Mouse (Mus musculus) frontal cortex, adult 2 months (tissue): ENCODE measurements around the gene Snx1. TPM values are rescaled to one million over a fixed set of nuclear protein-coding genes. Genes with fewer than 3 reads are reported as not detected.

Experiments used
- DNase-seq, 2 experiments: peaks; one replicate each; pipeline ENCODE4 v3.0.0; 2022; ENCODE audit warnings: low spot score in 1 of 2; ENCODE audit errors: extremely low spot score in 1 of 2
- polyA plus RNA-seq: library from polyadenylated mRNA; depleted of rRNA; stranded (reverse); fragments of >200 nt; gene quantifications from 2 replicates; pipeline ENCODE4 v1.2.3, GENCODE M21; 2012

Snx1 gene
- polyA plus RNA-seq, 1 experiment, result 93.5 TPM

DNA sequence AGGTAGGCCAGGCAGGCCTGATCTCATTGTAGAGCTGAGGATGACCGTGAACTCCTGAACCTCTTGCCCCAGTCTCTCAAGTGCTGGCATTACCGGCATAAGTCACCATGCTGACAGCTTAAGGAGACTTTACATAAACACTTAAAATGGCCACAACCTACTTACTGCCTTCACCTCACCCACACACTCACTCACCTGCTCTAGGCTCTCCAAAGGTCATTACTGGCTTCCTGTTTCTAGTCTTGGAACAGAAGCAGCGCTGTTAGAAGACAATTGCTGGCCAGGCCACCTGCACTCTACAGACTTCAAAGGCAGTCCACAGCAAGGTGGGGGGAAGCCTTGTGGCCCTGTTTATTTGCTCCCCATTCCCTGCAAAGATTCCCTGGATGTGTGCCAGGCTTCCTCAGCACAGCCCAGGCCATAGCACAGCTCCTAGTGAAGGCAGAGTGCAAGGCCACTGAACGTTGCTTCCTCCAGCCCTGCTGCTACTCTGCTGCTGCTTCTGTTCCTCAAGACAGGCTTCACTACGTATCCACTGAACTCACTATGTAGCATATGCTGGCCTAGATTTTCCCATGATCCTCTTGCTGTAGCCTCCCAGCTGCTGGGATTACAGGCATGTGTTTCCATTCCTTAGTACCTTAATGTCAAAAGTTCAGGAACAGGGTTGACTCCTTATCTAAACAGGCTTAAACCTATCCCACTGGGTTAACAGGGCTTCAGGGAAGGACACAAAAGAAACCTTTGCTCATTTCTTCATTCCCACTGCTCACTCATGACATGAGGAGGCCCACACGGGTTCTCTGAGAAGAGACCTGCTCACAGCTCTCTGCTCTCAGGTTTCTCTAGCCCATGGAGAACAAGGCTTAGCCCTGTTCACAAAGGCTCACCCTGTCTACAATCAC, 34.8 kb downstream of the Snx1 start:
- DNase-seq, result no peak

DNA sequence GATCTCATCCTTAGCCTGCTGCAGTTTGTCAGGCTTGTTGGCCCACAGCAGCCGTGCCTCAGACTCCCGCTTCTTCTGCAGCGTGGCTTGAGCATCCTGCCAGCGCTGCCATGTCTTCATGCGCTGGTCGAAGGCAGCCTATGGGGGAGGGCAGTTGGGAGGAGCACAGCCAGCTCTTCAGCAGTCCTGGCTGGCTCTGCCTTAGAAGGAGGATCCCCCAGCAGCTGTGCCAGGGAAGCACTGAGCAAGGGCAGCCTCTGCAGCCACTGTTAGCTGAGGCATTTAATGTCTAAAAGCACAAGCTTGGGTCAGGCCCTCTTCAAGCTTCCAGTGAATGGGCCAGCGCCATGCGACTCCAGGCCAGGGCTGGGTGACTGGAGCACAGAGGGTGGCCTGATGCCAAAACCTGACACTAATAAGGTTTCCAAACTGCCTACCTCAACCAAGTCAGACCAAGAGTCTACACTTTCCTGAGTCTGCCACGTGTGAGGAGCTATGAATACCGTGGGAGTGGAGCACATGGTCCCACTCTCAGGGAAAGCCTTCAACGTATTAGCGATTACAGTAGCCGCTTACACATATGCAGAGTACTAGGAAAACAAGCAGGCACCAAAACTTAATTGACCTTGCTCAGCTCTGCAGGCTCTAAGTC, 35.7 kb downstream of the Snx1 start:
- DNase-seq, result no peak

DNA sequence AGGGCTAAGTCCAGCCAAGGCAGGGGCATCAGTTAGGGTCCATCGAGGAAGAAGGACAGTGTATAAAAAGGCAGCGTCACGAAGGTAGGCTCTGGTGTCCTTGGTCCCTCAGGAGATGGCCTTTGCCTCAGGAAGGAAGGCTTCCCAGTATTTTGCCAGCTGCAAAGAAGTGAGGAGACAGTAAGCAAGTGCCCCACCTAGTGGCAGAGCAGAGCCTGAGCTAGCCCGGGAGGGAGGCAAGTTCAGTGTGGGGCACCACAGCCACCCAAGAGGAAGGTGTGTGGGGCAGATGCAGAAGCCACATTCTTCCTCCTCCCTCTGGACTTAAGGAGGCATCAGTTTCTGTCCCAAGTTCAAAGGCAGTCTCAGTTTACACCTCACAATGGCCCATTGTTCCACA, 38.0 kb downstream of the Snx1 start:
- peak in 1 of 2 experiments; percentile 75 for DNase-seq

DNA sequence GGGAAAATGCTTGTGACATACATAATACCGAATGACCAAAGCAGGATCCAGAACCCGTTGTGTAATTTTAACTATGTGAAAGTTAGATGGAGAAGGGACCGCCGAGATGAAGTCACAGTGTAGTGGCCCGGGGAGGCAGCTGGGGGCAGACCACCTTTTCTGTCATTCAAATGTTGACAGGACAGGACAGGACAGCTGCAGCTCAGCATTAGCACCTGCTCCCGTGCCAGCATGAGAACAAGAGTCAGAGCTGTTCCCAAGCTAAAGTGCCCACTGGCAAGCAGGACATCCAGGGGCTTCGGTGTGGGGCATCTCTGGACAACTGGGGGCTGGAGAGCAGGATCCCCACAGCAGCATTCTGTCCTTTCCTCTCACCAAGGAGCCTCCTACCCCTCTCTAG, 39.3 kb downstream of the Snx1 start:
- no peak for DNase-seq

DNA sequence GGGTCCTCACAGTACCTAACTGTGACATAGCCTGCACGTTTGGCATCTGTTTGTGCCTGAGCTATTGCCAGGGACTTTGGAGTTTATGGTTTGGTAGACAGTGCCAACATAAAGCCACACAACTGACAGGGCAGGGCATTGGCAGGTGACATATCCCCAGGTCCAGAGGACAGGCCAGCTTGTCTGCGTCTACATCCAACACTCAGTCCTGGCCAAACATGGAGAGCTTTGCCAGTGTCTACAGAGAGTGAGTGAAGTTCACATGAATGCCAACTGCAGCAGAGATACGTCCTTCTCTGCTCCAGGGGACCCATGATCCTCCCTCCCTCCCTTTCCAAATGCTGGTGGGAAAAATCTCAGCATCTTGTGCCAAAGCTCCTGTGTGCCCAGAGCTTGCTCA, 42.2 kb downstream of the Snx1 start:
- no peak for DNase-seq

DNA sequence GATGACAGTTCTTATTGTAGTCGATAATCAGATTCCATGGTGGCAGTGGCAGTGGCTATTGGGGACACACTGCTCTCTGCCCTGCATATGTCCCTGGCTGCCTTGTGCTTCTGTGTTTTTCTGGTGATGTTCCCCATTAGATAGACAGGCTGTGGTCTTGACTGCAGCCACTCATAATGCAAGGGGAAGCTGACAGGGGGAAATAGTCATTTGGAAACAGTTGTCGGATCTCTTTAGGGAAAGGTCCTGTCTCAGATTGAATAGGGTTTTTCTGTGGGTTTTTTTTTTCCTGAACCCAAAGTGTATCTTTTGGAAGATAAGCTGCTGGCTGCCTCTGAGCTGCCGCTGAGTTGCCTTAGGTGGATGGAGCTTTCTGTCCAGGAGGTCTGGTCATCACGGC, 44.4 kb downstream of the Snx1 start:
- DNase-seq, result no peak

DNA sequence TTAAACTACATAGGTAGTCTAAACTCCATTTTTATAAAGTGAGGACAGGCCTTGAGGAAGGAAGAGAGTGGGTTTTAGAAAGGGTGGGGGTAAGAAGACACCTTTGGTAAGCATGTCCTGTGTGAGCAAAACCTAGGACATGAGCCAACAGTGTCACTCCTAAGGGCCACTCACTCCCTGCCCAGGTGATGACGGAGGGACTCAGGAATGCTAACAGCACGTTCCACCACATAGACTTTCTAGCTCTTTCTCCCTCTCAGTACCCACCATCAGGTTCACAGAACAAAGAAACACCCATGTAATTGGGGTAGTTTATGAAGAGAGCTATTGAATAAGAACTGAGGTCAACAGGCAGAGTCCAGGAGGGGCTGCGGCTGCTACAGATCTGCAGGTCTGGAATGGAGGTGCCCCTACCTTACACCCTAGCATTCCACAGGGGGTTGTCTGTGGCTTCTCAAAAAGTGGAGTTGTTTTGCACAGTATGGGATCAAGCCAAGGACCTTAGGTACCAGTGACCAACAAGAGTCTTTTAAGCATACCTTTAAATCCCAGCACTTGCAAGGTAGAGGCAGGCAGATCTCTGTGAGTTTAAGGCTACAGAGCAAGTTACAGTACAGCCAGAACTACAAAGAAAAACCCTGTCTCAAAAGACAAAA, 45.5 kb downstream of the Snx1 start:
- no peak for DNase-seq

DNA sequence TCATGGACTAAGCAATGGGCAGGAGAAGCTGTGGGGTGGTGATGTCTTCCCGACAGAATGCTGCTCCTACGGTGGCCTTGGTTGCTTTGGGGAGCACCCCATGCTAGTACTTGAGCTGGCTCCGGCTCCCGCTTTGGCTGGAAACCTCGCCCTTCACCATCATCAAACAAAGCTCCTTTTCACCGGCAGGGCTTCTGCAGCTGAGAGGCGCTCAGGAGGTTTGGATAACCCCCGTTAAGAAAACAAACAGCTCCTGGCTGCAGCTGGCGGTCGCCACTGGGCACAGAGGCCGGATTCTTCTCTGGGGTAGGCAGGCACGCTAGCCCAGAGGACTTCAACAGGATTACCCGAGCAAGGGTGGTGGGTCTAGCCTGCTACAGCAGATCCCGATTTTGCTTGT, 47.9 kb downstream of the Snx1 start:
- DNase-seq, result no peak

DNA sequence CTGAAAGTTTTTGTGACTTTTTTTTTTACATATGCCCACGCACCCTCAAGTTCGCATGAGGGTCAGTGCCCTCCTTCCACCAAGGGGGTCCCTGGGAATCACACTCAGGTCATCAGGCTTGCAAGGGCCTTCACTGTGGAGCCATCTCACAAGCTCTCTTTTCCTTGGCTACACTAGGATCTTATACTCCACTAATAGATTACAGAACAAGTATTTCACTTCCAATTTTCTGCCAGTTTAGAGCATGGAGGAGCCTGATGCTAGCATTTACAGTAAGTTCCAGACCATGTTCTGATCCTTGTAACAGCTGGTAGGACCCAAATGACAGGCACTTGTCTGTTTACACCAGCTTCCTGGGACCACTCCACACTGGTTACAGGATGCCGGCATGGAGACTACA, 48.3 kb downstream of the Snx1 start:
- DNase-seq, result no peak

DNA sequence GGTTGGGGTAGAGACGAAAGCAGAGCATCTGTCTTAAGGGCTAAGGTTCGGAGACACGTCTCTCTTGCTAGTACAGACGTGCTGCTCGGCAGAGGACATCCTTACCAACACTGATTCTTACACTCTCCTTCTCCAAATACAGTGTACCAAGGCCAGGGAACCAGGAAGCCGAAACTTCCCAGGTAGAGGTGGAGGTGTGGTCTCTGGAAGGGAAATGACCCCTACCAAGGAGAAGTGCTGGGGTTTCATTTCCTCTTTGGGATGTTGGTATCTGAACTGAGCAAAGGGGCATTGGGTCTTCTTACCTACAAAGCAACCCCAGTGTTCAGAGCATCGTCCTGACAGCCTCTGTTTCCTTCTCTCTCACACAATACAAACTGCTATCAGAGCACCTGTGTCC, 53.6 kb downstream of the Snx1 start:
- DNase-seq, result no peak

DNA sequence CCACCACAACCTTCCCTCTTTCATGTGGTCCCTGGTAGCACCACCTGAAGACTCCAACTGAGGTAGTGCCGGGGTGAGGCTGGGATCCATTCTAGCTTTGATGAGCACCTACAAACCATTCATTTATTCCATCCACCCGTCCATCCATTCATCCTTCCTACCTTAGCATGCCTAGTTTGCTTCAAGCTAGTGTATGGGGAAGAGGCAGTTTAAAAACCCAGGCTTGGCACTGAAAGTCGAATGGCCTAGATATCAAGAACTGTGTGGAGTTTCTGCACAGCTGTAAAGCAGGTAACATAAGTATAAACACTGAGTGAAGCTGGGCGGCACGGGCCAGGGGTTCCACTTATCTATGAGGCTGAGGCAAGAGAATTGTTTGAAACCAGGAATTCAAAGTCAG, 56.2 kb downstream of the Snx1 start:
- DNase-seq, result no peak

DNA sequence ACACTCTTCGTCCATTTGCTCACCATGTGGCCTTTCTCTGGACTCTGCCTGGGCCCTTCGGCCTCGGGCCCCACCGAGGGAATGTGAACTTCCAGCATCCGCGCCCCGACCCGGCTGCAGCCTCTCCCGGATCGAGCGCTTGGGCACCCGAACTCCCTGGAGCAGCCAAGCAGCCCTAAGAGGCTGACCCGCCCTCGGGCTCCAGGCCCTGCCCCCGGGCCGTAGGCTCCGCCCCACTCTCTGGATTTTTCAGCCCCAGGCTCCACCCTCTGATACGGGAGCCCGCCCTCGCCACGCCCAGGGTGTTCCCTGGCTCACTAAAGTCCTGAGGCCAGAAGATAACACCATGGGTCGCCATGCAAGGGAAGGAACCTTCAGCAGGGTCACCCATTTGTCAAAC, 56.8 kb downstream of the Snx1 start, which contains the start of gene Snx22:
Gene Snx22 (minus strand): TSS at position 137 of the 400 bp plus-strand sequence.
- DNase-seq, result peak; percentile 52 to 74

DNA sequence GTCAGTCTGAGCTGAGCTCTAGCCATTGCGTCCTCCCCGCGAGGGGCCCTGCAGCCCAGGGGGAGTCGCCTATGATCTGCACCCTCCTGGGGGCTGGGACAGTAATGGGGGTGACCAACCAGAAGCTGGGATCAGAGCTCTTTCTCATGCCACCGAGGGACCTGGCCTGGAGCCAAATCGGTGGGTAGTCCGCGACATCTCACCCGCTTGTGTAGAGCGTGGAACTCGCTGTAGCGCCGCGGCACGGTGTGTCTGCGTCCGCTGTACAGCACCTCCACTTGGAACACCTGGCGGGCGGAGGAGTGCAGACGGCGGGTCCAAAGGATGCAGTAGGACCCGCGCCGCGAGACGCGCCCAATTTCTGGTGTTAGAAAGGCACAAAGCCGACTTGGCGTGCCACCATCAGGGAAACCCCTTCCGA, 57.4 kb downstream of the Snx1 start:
- DNase-seq, result no peak

DNA sequence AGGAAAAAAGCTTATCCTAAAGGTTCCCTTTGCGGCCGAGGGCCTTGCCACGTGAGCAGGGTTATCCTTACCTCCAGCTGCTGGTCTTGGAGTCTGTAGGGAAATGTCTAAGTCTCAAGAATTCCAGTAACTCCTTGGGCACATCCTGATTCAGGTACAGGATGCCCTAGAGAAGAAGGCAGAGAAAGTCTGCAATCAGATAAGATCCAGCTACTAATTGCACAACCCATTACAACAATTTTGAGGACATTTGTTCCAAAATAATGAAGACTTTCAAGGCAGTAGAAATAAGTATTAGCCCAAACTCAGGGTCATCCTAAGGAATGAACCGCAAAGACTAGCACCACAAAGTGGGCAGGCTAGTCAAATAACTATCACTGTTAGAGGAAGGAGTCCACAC, 58.3 kb downstream of the Snx1 start:
- DNase-seq, result no peak

DNA sequence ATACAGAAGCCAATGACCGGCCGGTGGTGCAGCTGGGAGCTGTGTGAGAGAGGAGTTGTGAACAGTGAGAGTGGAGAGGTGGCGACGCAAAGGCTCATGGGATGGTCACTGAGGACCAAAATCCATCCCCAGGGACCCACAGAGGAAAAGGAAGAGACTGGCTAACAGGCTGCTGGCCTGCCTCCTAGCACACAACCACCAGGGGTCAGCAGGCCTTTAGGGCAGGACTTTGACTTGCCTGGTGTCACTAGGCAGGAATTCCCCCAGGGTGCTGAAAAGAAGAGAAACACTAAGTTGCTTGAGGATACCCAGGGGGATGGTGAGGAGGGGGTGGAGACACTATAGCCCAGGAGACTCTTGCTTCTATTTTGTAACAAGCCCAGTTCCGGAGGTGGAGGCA, 58.8 kb downstream of the Snx1 start:
- no peak for DNase-seq

DNA sequence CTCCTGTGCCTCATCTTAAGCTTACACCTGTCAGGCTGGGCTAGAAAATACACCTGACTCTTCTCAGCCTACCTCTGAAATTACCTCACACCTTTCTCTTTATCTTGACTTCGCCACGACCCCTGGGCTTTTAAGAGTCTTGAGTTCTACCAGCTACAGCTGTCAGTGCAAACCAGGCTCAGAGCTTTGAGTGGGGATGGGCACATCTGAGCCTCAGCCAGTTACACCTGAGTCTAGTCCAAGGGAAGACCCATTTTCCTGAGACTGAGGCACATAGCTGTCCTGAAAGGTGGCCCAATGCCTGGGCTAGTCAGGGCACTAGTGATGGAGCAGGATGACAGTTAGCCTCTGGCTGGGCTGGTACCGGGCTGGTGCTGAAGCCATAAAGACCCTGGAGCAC, 59.6 kb downstream of the Snx1 start:
- DNase-seq, result no peak

DNA sequence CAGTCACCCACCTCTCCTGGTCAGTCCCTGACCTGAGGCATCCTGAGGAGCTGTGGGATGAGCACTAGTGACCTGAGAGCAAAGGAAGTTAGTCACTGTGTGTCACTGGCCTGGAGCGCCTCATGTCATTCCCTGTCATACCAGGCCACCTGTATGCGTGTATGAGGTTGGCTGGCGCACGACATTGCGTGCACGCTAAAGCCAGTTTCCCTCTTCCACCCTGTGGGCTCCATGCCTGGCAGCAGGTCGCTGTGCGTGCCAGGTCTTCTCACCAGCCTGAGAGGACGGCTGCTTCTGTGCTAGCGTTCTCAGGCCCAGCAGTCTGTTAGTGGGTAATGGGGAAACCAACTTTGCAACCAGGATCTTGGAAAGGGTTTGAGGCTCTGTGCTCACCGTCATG, 62.1 kb downstream of the Snx1 start:
- DNase-seq, result no peak

DNA sequence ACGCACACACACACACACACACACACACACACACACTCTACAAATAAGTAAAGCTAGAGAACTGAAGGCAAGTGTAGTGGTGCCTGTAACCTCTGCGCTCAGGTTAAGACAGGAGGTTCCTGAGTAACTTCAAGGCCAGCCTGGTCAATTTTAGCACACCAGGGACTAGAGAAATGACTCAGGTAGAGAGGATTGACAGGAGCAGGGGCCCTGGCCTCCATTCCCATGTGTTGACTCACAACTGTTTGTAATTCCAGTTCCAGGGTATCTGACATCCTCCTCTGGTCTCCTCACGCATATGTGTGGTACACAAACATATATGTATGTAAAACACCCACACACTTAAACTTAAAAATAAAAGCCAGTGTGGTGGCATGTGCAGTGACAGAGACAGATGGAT, 62.9 kb downstream of the Snx1 start:
- DNase-seq, result no peak

DNA sequence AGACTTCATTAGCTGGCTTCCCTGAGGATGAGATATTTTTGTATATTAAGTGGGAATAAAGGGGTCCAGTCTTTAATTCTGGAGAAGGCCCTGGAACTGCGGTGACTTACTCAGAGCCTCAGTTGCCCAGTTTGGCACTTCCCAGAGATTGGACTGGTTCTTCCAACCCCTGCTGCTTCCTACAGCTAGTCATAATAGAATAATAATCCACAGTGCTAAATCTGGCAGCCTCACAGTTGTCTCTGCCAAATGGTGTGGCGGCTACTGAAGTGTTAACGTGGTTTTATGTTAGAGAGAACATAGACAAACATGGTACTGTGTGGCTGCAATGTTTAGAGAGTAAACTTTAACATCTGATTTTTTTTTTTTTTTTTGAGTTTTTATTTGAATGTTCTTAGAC, 64.7 kb downstream of the Snx1 start:
- no peak for DNase-seq

DNA sequence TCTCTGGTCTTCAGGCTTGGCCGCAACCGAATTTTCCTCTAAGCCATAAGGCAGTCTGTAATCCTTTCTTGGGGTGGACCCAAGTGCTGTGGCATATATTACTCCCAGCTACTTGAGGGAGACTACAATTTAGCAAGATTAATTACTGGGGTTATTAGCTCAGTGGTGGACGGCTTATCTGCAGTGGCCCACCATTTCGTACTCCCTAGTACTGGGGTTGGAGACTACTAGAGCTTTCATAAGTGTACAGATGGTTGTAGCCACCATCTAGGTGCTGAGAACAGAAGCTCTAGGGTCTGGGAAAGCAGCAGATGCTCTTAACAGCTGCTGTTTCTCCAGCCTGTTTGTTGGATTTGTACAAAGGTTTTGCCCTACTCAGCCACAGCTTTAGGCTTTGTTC, 65.4 kb downstream of the Snx1 start:
- DNase-seq, result no peak

DNA sequence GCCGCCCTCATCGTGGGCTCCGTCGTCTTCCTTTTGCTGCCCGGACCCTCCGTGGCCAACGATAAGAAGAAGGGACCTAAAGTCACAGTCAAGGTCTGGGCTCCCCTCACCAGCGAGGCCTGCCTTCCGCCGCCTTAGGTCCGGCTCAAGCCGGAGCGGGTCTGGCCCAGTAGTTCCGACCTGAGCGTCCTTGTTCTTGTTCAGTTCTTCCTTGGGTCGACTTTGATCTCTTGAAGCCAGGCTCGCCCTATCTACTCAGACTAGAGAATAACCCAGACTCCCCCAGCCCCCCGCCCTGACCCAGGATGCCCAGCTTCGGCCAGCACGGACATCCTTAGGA, 66.1 kb downstream of the Snx1 start:
- DNase-seq, result no peak
